Mouse (Mus musculus): ENCODE measurements around the gene Ghitm.
A peak's percentile ranks its signal among the peaks of the same experiment; 100 is the strongest.

Ghitm gene

GRCm38 (mm10) chr14:37104747-37105146 lies 30.3 kb downstream of the Ghitm start:
- peak; percentile 32 for DNase-seq (ENCODE audit: low spot score)

DNA sequence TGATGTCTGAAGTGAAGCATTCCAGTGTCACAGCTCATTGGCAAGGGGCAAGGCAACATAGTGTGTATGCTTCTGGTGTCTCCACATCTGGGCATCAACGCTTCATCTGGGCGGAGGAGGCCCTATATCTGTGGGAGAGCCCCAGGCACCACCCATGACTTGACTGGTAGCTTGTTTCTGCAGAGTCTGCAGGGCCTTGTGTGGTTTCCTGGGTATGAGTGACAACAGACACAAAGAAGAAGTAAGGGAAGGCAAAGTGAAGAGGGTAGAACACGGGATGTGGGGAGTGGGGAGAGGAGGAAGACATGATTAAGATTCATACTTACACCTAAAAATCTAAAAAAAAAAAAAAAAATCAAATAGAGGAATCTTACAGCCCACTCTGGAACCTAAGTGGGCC lies 32.6 kb downstream of the Ghitm start:
- no peak for DNase-seq (ENCODE audit: low spot score)

GRCm38 (mm10) chr14:37101531-37101930 lies 33.5 kb downstream of the Ghitm start:
- DNase-seq (ENCODE audit: low spot score) = no peak

- DNase-seq (ENCODE audit: low spot score) = no peak
Measured at GRCm38 (mm10) chr14:37097956-37098530, 37.0 kb downstream of the Ghitm start, which contains the start of gene Cdhr1. TSS of gene Cdhr1 (minus strand) at chr14:37098347.

- no peak for DNase-seq (ENCODE audit: low spot score)
Measured at GRCm38 (mm10) chr14:37095556-37095955, 39.5 kb downstream of the Ghitm start.

DNA sequence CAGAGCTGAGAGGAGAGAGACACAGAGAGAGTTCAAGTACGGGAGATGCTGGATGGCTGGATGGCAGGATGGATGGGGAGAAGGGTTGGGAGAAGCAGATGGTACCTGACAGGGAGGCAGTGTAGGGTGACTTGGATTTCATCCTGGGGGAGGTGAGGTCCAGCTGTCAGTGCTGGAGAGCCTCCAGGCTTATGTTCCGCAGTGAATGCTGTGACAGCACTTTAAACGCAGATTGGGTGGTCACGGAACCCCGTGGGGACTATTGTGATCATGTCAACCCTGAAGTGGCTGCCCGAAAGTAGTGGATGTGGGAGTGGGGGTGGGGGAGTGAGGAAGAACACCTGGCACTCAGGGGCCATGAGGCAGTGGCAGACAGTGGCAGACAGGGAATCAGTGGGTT lies 40.6 kb downstream of the Ghitm start:
- DNase-seq (ENCODE audit: low spot score) = no peak

DNA sequence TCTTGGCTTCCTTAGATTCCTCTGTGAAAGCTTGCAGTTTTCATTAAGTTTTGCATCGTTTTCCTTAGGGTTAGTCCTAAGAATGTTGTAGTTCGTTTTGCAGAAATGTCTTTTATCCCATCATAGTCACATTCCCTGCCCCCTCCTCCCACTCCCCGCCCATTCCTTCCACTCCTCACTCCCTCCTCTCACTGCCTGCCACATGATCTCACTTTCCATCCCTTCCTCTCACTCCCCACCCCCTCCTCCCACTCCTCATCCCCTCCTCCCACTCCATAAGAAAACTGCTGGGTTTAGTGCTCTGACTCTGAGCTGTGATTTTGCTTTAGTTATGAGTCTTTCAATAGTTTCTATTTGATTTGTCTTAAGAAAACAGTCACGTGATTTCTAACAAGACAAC lies 51.3 kb downstream of the Ghitm start:
- DNase-seq (ENCODE audit: low spot score) = no peak

- no peak for DNase-seq (ENCODE audit: low spot score)
Measured at GRCm38 (mm10) chr14:37080724-37081123, 54.3 kb downstream of the Ghitm start.
